29 mouse cellular contexts compared by ENCODE assay signal in the genomic region with DNA sequence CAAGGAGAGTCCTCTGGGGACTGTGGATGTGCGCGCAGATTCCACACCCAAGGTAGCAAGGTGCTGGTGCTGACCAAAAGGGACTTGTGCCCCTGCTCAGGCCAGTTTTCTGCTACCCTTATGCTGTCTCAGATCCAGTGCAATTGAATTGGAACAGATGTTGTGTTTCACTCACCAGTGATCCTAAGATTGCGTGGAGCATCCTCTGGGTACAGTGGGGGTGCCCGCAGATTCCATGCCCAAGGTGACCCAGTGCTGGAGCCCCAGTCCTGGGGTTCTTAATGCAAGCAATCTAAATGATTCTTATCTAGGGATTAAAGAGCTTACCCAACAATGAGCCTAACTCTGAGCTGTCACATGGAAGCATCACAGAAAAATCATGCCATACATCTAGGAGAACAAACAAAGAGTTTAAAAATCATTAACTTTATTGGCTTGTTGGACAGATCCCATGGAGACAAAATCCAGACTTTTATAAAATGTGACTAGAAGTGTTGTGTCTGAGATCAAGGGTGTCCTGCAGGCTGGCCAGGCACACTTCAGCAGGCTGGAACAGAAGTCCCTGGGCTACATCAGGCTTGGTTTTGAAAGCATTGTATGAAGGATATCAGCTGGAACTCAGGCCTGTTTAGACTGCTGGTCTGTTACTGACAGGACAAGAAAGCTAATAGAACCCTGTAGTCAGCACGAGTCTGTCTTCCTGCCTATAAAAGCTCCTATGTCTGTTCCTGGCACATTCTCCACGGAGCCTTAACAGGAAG.
DNase-seq lines count a peak whose midpoint lies in the region; ATAC-seq lines count a peak whose summit lies in the region.
"Had no signal": no experiment of that assay in that cellular context is flagged by ENCODE, and none has a peak within 500 bp of the region (broad histone marks: within the 10 kb centered on the region; RNA-seq: fewer than 3 reads in every experiment).

No protein-coding gene starts in this region.

- H3K4me3 ChIP-seq in lung, embryonic 16.5 days (ENCODE audit: low read length): no peak overlapping the region
- H3K4me3 ChIP-seq: hindbrain, embryonic 15.5 days; limb, embryonic 13.5 days; midbrain, embryonic 10.5 days; midbrain, embryonic 15.5 days; neural tube, embryonic 15.5 days had no signal

- 53% methylated on average over 6 of the region's 6 CpGs for WGBS in lung, embryonic 16.5 days

- H3K36me3 ChIP-seq in lung, embryonic 16.5 days (ENCODE audit: control insufficient read depth, insufficient read depth, low read length): no peaks in the 10 kb centered on the region
- H3K36me3 ChIP-seq: hindbrain, embryonic 15.5 days; limb, embryonic 13.5 days; midbrain, embryonic 10.5 days; midbrain, embryonic 15.5 days; neural tube, embryonic 15.5 days had no signal

- no peak overlapping the region for H3K4me2 ChIP-seq in lung, embryonic 16.5 days (ENCODE audit: low read depth, low read length)
- H3K4me2 ChIP-seq: heart, embryonic 11.5 days; hindbrain, embryonic 15.5 days; limb, embryonic 13.5 days; liver, embryonic 11.5 days; midbrain, embryonic 15.5 days; neural tube, embryonic 15.5 days had no signal

- H3K27ac ChIP-seq in lung, embryonic 16.5 days (ENCODE audit: low read length): no peak overlapping the region; the same call in 1 of the 2 replicates
- H3K27ac ChIP-seq: hindbrain, embryonic 15.5 days; limb, embryonic 13.5 days; midbrain, embryonic 10.5 days; midbrain, embryonic 15.5 days; neural tube, embryonic 15.5 days had no signal

- no peaks in the 10 kb centered on the region for H3K4me1 ChIP-seq in lung, embryonic 16.5 days (replicated peaks; ENCODE audit: control insufficient read depth, insufficient read depth, low read length)
- H3K4me1 ChIP-seq: hindbrain, embryonic 15.5 days; limb, embryonic 13.5 days; midbrain, embryonic 10.5 days; midbrain, embryonic 15.5 days; neural tube, embryonic 15.5 days had no signal

- peak; percentile 8 for DNase-seq in kidney, postnatal 10 days
- DNase-seq in kidney, adult 8-10 months: no peak
- peak; percentile 3 for DNase-seq in lung, postnatal 14 days
- no peak for DNase-seq in layer of hippocampus, adult 9-10 months (ENCODE audit: low spot score)
- no peak for DNase-seq in urinary bladder, postnatal 36 days (ENCODE audit: low spot score in 2 of 2)
- DNase-seq: adrenal gland, adult 8-10 months; B cell, adult 2 months; cerebellum, adult 8-10 months; cerebellum, postnatal 25 days; gastrocnemius, postnatal 25 days; heart, adult 11 months; heart, postnatal 4 days; kidney, adult 2 months; kidney, postnatal 25 days; liver, postnatal 0 days; retina, postnatal 1 day; right cerebral cortex, postnatal 25 days; thymus, postnatal 4 days had no signal

- peak; percentile 97 for ATAC-seq in lung, embryonic 16.5 days (ENCODE audit: low read depth)
- ATAC-seq: activated CD4-positive, CD25-positive, alpha-beta regulatory T cell, adult 4 months; forebrain, embryonic 14.5 days; inflammation-experienced regulatory T-cells, adult 6 months; liver, postnatal 0 days; midbrain, embryonic 15.5 days had no signal

- no peak overlapping the region for H3K9ac ChIP-seq in lung, embryonic 16.5 days (ENCODE audit: low read length)
- H3K9ac ChIP-seq: hindbrain, embryonic 15.5 days; limb, embryonic 13.5 days; liver, postnatal 0 days; midbrain, embryonic 15.5 days; neural tube, embryonic 15.5 days had no signal

- no peaks in the 10 kb centered on the region for H3K27me3 ChIP-seq in lung, embryonic 16.5 days (ENCODE audit: control insufficient read depth, insufficient read depth, low read depth, low read length)
- H3K27me3 ChIP-seq: hindbrain, embryonic 15.5 days; limb, embryonic 13.5 days; midbrain, embryonic 15.5 days; neural tube, embryonic 15.5 days had no signal

- no peaks in the 10 kb centered on the region for H3K9me3 ChIP-seq in lung, embryonic 16.5 days (ENCODE audit: control insufficient read depth, low read length)
- H3K9me3 ChIP-seq: hindbrain, embryonic 15.5 days; limb, embryonic 13.5 days; midbrain, embryonic 10.5 days; midbrain, embryonic 15.5 days; neural tube, embryonic 15.5 days had no signal

Comparison
In these comparisons a context has a peak if more than half of its experiments do, and no peak if none do; other contexts are left out.
1. DNase-seq: peak in kidney, postnatal 10 days (single experiment) and lung, postnatal 14 days (single experiment); none in kidney, adult 8-10 months (0 of 2), layer of hippocampus, adult 9-10 months (single experiment) and urinary bladder, postnatal 36 days (0 of 2).